Mouse (Mus musculus): Measurements from ENCODE around the gene Sned1.

DNA sequence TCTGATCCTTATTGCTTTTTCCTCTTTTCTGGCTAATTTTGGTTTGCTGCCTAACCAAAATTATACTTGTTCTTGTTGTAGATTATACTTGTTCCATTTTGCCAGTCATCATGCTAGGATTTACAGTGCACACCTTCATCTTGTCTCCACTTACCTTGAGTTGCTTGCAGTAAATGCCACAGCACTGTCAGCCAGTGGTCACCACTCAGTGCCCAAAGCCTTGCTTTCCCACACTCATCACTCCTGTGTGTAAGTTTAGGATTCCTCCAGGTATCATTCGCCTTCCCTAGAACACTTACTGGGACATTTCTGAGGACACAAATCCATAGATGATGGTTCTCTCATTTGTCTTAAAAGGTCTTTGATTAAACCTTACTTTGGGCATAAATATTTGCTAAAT is 56.0 kb downstream of the Sned1 start:
- TF ChIP-seq POLR2AphosphoS5 (IDR thresholded peaks at IDR 0.05; ENCODE audit: insufficient replicate concordance, low read depth, low read length) = no peak
- no peak for TF ChIP-seq CTCF (IDR thresholded peaks at IDR 0.05; ENCODE audit: low read depth, low read length)
- TF ChIP-seq GATA2 (IDR thresholded peaks at IDR 0.05; ENCODE audit: borderline replicate concordance, low read depth, low read length) = no peak
- TF ChIP-seq GATA1 (IDR thresholded peaks at IDR 0.05; ENCODE audit: borderline replicate concordance, low read length) = no peak
